Mouse (Mus musculus): Measurements from ENCODE around the gene Neurl4.
"Not testable (repeated sequence)": the region's sequence is repeated elsewhere in the genome, so short reads cannot be mapped to it uniquely, and the experiment has no call there.

The Neurl4 gene

GRCm38 (mm10) chr11:69953267-69953915, 52.5 kb downstream of the Neurl4 start:
- DNase-seq (ENCODE audit: low spot score), result no peak

- not testable (repeated sequence) for DNase-seq (ENCODE audit: low spot score)
Observed at GRCm38 (mm10) chr11:69955618-69956017, 54.7 kb downstream of the Neurl4 start.

DNA sequence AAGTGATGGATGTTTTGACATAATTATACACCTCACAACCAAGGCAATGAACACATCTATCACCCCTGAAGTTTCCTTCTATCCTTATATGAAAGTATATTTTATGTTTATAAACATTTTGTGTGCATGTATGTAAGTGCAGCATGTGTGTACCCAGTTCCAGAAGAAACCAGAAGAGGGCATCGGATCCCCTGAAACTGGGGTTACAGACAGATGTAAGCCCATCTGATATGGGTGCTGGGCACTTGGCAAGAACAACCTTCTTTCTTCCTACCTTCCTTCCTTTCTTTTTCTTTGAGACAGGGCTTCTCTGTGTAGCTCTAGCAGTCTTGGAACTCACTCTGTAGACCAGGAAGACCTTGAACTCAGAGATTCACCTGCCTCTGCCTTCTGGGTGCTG, 55.3 kb downstream of the Neurl4 start:
- DNase-seq (ENCODE audit: low spot score), result no peak

GRCm38 (mm10) chr11:69960616-69961015, 59.7 kb downstream of the Neurl4 start:
- DNase-seq (ENCODE audit: low spot score), result no peak

DNA sequence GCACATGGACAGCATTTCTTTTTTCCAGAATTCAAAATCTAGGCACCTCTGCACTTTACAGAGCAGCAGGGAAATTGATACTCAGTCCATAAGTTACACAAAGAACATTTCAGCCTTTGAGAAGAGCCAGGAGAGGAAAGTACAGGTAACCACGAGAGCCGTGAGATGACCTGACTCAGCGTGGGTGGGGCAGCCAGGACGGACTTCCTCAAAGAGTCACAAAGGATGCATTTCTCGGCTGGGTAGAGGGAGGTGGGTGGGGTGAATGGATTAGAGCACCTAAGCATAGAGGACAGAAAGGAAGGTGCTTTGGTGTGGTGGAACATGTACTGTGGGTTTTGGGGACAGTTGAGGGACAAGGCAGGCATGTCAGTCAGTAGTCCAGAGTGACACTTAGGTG, 61.0 kb downstream of the Neurl4 start:
- DNase-seq (ENCODE audit: low spot score), result no peak
